Mouse (Mus musculus): ENCODE measurements around the gene Znrf1.

DNA sequence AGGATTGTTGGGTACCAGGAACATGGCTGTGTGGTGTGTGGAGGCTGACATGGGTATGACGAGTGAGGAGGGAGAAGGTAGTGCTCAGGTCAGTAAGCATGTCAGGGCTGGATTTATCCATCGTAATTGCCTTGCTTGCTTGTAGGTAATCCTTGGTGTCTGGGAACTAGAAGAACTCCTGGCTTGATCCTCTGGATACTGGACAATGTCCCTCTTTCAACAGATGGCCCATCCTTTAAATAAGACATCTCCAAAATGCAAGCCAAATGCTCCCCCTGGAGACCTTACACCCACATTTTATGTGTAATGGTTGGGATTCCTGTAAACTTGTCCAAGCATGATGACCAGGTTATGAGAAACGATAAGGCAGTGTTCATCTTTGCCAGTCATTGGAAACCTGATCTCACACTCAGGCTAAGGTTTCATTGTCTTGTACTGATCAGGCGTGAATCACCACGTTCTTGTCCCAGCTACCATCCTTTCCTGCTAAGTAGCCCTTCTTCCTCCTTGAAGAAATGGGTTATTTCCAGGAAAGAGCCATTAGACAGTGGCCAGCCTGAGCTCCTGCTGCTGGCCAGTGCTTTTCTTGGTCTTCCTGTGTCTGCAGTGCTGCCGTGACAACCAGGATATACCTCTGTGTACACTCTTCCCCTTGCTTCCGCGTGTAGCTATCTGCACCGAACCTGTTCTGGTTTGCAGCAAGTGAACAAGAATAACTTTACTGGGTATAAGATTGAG is 64.0 kb downstream of the Znrf1 start:
- TF ChIP-seq CTCF (IDR thresholded peaks at IDR 0.05; ENCODE audit: borderline replicate concordance, extremely low read depth, insufficient read depth, insufficient read length) (no peak), POLR2A (IDR thresholded peaks at IDR 0.05; ENCODE audit: borderline replicate concordance, extremely low read depth, insufficient read depth, insufficient read length, poor library complexity, severe bottlenecking) (no peak)

Measured in brain, embryonic 14.5 days (tissue).